ENCODE assay signal across 15 mouse cellular contexts in the genomic region with DNA sequence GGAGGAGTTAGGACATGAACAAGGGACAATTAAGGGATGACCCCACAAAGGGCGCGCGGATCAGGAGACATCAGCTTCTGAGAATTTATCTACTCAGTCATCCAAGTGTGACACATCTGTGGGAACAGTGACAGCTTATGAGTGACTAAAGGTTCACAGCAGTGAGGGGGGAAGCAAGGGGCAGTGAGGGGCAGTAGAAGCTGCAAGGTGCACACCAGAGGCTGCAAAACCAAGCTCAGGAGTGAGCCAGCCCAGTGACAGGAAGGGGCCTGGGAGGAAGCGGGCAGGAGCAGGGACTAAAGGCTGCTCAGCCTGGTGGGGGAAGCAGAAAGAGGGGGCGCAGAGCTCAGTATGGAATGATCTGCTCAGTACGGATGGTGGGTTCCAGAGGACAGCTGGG.
"Had no signal": no experiment of that assay in that cellular context is flagged by ENCODE, and none has a peak within 500 bp of the region (broad histone marks: within the 10 kb centered on the region; RNA-seq: fewer than 3 reads in every experiment).

No protein-coding gene starts in this region.

- H3K4me3 ChIP-seq: left cerebral cortex, adult 2 months; liver, embryonic 13.5 days; myocyte had no signal

- H3K4me2 ChIP-seq: liver, embryonic 13.5 days; midbrain, embryonic 11.5 days had no signal

- H3K9me3 ChIP-seq: liver, embryonic 13.5 days had no signal

- H3K9ac ChIP-seq: liver, embryonic 13.5 days had no signal

- ATAC-seq: inflammation-experienced regulatory T-cells, adult 6 months; intestine, embryonic 16.5 days had no signal

- H3K27me3 ChIP-seq: liver, embryonic 13.5 days had no signal

- DNase-seq: kidney, adult 18-20 months; kidney, postnatal 10 days; kidney, postnatal 36 days; layer of hippocampus, postnatal 36 days; liver, embryonic 13.5 days; lung, adult 2 months; lung, postnatal 14 days; lung, postnatal 4 days; thymus, adult 18-20 months; thymus, postnatal 36 days had no signal

- H3K27ac ChIP-seq: left cerebral cortex, adult 2 months; liver, embryonic 13.5 days had no signal
